Mouse (Mus musculus) forebrain, postnatal 0 days (tissue): ENCODE data around the gene N4bp3. TPM values are rescaled to one million over a fixed set of nuclear protein-coding genes. Genes with fewer than 3 reads are reported as not detected.
A peak's percentile ranks its signal among the peaks of the same experiment; 100 is the strongest.

Source experiments
- ATAC-seq: fragments of 200-750 bp; cut with Nextera tagmentation; 2 replicates; pipeline ENCODE4 v1.8.0; 2017; ENCODE audit warnings: mild to moderate bottlenecking, moderate library complexity
- DNase-seq: peaks from one replicate; pipeline ENCODE4 v3.0.0-alpha.2; 2015
- H3K27ac ChIP-seq: fragments of 300-500 bp; sonication (generic); 2 replicates; pipeline ENCODE4 v1.5.1; 2014; ENCODE audit warnings: low read depth, mild to moderate bottlenecking, antibody characterized with exemption, low read length, moderate library complexity, mixed read lengths
- H3K27me3 ChIP-seq: fragments of 300-500 bp; sonication (generic); 2 replicates; pipeline ENCODE4 v1.6.1; 2014; ENCODE audit warnings: mild to moderate bottlenecking, low read length, mixed read lengths; ENCODE audit not compliant: insufficient read depth
- H3K36me3 ChIP-seq: fragments of 300-500 bp; sonication (generic); 2 replicates; pipeline ENCODE4 v1.6.1; 2014; ENCODE audit warnings: mild to moderate bottlenecking, moderate library complexity; ENCODE audit not compliant: insufficient read depth
- H3K4me1 ChIP-seq: fragments of 300-500 bp; sonication (generic); 2 replicates; pipeline ENCODE4 v1.6.1; 2014; ENCODE audit warnings: antibody characterized with exemption; ENCODE audit not compliant: insufficient read depth
- H3K4me2 ChIP-seq: fragments of 300-500 bp; sonication (generic); 2 replicates; pipeline ENCODE4 v1.6.1; 2014; ENCODE audit warnings: low read depth, mild to moderate bottlenecking, moderate library complexity
- H3K4me3 ChIP-seq: fragments of 300-500 bp; sonication (generic); 2 replicates; pipeline ENCODE4 v1.5.1; 2014; ENCODE audit warnings: low read depth, low read length, mixed read lengths
- H3K9ac ChIP-seq: fragments of 300-500 bp; sonication (generic); 2 replicates; pipeline ENCODE4 v1.6.1; 2014; ENCODE audit warnings: mild to moderate bottlenecking
- H3K9me3 ChIP-seq: fragments of 300-500 bp; sonication (generic); 2 replicates; pipeline ENCODE4 v1.6.1; 2016; ENCODE audit warnings: low read length
- CTCF ChIP-seq: sonication (generic); IDR thresholded peaks from 2 replicates; pipeline ENCODE4 v1.5.1; 2016; ENCODE audit warnings: antibody characterized with exemption, control low read depth, low read depth
- WGBS: fragments of 180-500 bp; shearing (Covaris S2); extraction: QIAGEN DNeasy Blood & Tissue Kit; methylation state at CpG from one replicate; pipeline ENCODE4 v1.1.7; 2014; 5-methylcytosine and 5-hydroxymethylcytosine counted together
- polyA plus RNA-seq: library from polyadenylated mRNA; unstranded; fragments of >200 nt; fragmentation: Nextera tagmentation; extraction: Ambion mirVana; gene quantifications from 2 replicates; pipeline ENCODE4 v1.2.1, GENCODE M21; 2015
- total RNA-seq: library from RNA; depleted of rRNA; stranded (reverse); fragments of >200 nt; gene quantifications from 2 replicates; pipeline ENCODE4 v1.2.3, GENCODE M21; 2014

The N4bp3 gene
- total and polyA plus RNA-seq, 2 experiments from 2014 or later, result 17.9 to 23.4 TPM

- Histone ChIP-seq H3K4me3 (no peak overlapping the region), H3K36me3 (peaks cover 8% of the 10 kb centered on the region; the same call in 1 of the 2 replicates), H3K9me3 (no peaks in the 10 kb centered on the region), H3K27ac (no peak overlapping the region), H3K4me1 (no peaks in the 10 kb centered on the region), H3K27me3 (no peaks in the 10 kb centered on the region), H3K9ac (no peak overlapping the region), H3K4me2 (no peak overlapping the region)
- ATAC-seq, result no peak
- DNase-seq, result no peak
- 63% methylated on average over 13 of the region's 13 CpGs for WGBS
- no peak for TF ChIP-seq CTCF
Observed at GRCm38 (mm10) chr11:51645293-51645692, 5.3 kb downstream of the N4bp3 start.

GRCm38 (mm10) chr11:51644217-51644616, 6.4 kb downstream of the N4bp3 start:
- H3K27me3 ChIP-seq, result no peaks in the 10 kb centered on the region
- H3K9ac ChIP-seq, result no peak overlapping the region
- ATAC-seq (no peak), DNase-seq (no peak)
- H3K36me3 ChIP-seq, result peaks cover 8% of the 10 kb centered on the region; the same call in 1 of the 2 replicates
- no peaks in the 10 kb centered on the region for H3K4me1 ChIP-seq
- no peak overlapping the region for H3K4me2 ChIP-seq
- TF ChIP-seq CTCF, result no peak
- H3K4me3 ChIP-seq, result no peak overlapping the region
- H3K9me3 ChIP-seq, result no peaks in the 10 kb centered on the region
- no peak overlapping the region for H3K27ac ChIP-seq
- WGBS, result 77% methylated on average over 16 of the region's 16 CpGs

DNA sequence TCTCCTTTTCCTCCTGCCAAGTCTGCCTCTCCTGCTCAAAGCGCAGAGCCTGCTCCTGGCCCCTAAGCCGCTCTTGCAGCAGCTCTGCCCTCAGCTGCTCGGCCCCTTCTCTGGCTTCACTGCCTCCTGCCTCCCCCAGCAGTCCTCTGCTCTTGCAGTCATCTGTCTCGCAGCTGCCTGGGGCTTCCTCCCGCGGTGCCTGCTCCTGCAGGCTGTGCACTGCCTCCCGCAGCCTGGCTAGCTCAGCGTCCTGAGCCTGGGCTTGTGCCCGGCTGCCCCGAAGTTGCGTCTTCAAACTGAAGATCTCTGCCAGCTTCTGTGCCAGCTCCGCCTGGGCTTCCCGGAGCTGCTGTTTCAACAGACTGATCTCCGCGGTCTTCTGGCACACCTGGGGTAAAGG, 6.9 kb downstream of the N4bp3 start:
- H3K4me3 ChIP-seq, result no peak overlapping the region
- 60% methylated on average over 15 of the region's 15 CpGs for WGBS
- DNase-seq (no peak), ATAC-seq (no peak)
- no peak overlapping the region for H3K9ac ChIP-seq
- no peaks in the 10 kb centered on the region for H3K4me1 ChIP-seq
- H3K9me3 ChIP-seq, result no peaks in the 10 kb centered on the region
- TF ChIP-seq CTCF, result no peak
- H3K36me3 ChIP-seq, result peaks cover 8% of the 10 kb centered on the region; the same call in 1 of the 2 replicates
- H3K27ac ChIP-seq, result no peak overlapping the region
- H3K27me3 ChIP-seq, result no peaks in the 10 kb centered on the region
- H3K4me2 ChIP-seq, result no peak overlapping the region

- Histone ChIP-seq H3K4me3 (no peak overlapping the region), H3K9me3 (no peaks in the 10 kb centered on the region), H3K36me3 (peaks cover 8% of the 10 kb centered on the region; the same call in 1 of the 2 replicates), H3K4me1 (no peaks in the 10 kb centered on the region), H3K27ac (no peak overlapping the region), H3K9ac (no peak overlapping the region), H3K27me3 (no peaks in the 10 kb centered on the region), H3K4me2 (no peak overlapping the region)
- WGBS, result 82% methylated on average over 9 of the region's 9 CpGs
- TF ChIP-seq CTCF, result no peak
- no peak for ATAC-seq
- no peak for DNase-seq
Observed at GRCm38 (mm10) chr11:51643202-51643601, 7.4 kb downstream of the N4bp3 start.

DNA sequence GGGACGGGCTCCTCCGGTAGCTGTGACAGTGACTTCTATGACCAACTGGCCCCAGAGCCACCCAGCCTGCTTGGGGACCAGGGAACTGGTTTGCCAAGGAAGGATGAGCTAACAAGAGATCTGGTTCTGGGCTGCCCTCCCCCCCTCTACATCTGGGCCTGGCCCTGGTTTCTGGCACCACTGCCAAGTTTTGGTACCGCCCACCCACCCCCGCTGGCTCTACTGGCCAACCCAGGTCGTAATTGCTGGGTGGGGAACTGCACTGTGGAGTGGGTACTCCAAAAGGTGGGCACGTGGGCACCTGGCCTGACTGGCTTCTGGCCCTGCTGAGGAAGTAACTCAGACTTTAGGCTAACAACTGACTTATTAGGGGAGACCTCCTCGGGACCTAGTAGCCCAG, 9.9 kb downstream of the N4bp3 start:
- ATAC-seq, result no peak
- no peak for DNase-seq
- Histone ChIP-seq H3K36me3 (peaks cover 8% of the 10 kb centered on the region; the same call in 1 of the 2 replicates), H3K27ac (no peak overlapping the region), H3K4me3 (no peak overlapping the region), H3K9ac (no peak overlapping the region), H3K4me2 (no peak overlapping the region), H3K4me1 (no peaks in the 10 kb centered on the region), H3K27me3 (no peaks in the 10 kb centered on the region), H3K9me3 (no peaks in the 10 kb centered on the region)
- 74% methylated on average over 7 of the region's 7 CpGs for WGBS
- TF ChIP-seq CTCF, result no peak

- ATAC-seq, result no peak
- no peak for TF ChIP-seq CTCF
- H3K27me3 ChIP-seq, result no peaks in the 10 kb centered on the region
Observed at GRCm38 (mm10) chr11:51638497-51638896, 12.1 kb downstream of the N4bp3 start.

GRCm38 (mm10) chr11:51637971-51638414, 12.6 kb downstream of the N4bp3 start:
- DNase-seq (no peak), ATAC-seq (no peak)
- Histone ChIP-seq H3K27ac (no peak overlapping the region), H3K9ac (no peak overlapping the region), H3K9me3 (no peaks in the 10 kb centered on the region), H3K27me3 (no peaks in the 10 kb centered on the region), H3K4me3 (no peak overlapping the region), H3K4me1 (peaks cover 8% of the 10 kb centered on the region; the same call in 1 of the 2 replicates), H3K36me3 (no peaks in the 10 kb centered on the region), H3K4me2 (0 out of 2 replicates have a peak overlapping the region, but pooled peaks have one; percentile 2)
- 4% methylated on average over 17 of the region's 17 CpGs for WGBS
- no peak for TF ChIP-seq CTCF

More at GRCm38 (mm10) chr11:51638497-51638896, 12.1 kb downstream of the N4bp3 start:
- Histone ChIP-seq H3K27ac (no peak overlapping the region), H3K4me3 (no peak overlapping the region), H3K4me2 (no peak overlapping the region), H3K36me3 (no peaks in the 10 kb centered on the region), H3K9me3 (no peaks in the 10 kb centered on the region), H3K4me1 (peaks cover 8% of the 10 kb centered on the region; the same call in 1 of the 2 replicates), H3K9ac (no peak overlapping the region)
- no peak for DNase-seq
- WGBS, result 77% methylated on average over 5 of the region's 5 CpGs

DNA sequence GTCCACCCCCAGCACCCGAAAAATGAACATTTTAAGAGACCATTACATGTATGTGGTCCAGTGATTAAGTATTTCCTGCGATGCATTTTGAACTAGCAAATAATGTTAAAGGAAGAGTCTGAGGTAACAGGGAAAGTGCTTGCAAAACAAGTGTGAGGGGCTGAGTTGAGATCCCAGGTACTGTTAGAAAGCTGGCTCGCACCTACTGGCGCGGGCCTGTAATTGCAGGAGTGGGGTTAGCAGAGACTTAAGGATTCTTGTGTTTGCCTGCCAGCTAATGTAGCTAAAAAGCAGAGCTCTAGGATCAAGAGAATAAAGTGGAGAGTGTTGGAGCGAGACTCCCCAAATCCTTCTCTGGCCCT, 14.3 kb downstream of the N4bp3 start:
- WGBS, result 4% methylated on average over 6 of the region's 6 CpGs
- peak; percentile 81 for DNase-seq
- Histone ChIP-seq H3K27ac (peak overlapping the region; percentile 80), H3K4me3 (peak overlapping the region; percentile 53), H3K4me2 (peak overlapping the region; percentile 54), H3K9ac (peak overlapping the region; percentile 56), H3K9me3 (no peaks in the 10 kb centered on the region), H3K36me3 (no peaks in the 10 kb centered on the region), H3K4me1 (peaks cover 8% of the 10 kb centered on the region; the same call in 1 of the 2 replicates), H3K27me3 (no peaks in the 10 kb centered on the region)
- peak; percentile 50 for ATAC-seq
- TF ChIP-seq CTCF, result peak; percentile 73
